Mouse (Mus musculus): ENCODE data around the gene Catspere2. TPM values are rescaled to one million over a fixed set of nuclear protein-coding genes. Genes with fewer than 3 reads are reported as not detected.

The Catspere2 gene
- 0.16 to 0.49 TPM (median 0.39 TPM) in 4 replicates for total RNA-seq (2023)

GRCm38 (mm10) chr1:177983024-177983450 is at the start of gene Catspere2:
Gene Catspere2 (plus strand): TSS chr1:177983423.

GRCm38 (mm10) chr1:178187216-178187791 is 204.1 kb downstream of the Catspere2 start, which contains the start of gene Desi2:
Gene Desi2 (plus strand): TSS chr1:178187417.

Other genes starting within 250 kb of the Catspere2 start
- 59.8 to 63.2 TPM (median 62.0 TPM) in 4 replicates for gene Adss, start 186.9 kb upstream of the Catspere2 start, total RNA-seq (2023)
- gene Desi2, start 204.0 kb downstream of the Catspere2 start, total RNA-seq (2023), result 16.6 to 19.7 TPM (median 17.9 TPM) in 4 replicates

Data from B cell, adult 62 days (primary cell).